Comparison of ENCODE assay signal across 8 mouse cellular contexts in the genomic region with DNA sequence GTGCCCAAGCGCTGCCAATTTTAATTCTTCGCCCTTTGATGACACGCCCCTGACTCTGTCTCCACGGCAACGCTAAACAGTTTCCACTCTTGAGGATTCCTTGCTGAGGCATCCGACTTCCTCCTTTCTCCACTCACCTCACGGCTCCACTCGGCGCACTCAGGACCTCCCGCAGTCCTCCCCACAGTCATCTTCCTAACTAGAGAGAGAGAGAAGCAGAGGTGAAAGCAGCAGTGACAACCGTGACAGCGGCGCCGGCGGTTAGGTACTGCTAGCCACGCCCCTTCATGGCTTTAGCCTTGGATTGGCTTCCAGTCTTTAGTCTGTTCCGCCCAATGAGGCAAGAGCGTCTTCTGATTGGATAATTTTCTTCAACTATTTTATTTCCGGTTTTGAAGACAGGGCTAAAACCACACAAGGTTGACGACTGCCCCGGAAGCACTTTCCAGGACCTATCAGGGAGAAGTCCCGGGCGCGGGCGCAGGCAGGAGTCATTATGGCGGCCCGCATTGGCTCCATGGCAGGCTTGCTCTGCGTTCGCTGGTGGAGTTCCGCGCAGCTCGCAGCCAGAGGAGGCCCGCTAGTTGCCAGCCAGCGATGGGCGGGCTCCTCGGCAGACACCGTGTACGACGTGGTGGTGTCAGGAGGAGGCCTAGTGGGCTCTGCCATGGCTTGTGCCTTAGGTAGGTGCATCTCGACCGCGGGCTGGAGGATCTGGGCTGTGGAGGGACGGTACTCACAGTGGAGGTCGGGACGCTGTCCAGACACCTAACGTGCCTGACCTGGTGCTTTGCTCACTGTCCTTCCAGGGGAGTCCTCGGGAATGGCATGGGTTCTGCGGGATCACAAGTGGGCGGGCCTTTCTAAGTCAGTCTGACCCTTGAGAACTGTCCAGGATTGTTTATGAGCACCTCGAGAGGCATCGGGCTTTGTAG. TPM values are rescaled to one million over a fixed set of nuclear protein-coding genes. Genes with fewer than 3 reads are reported as not detected.
DNase-seq lines count a peak whose midpoint lies in the region; ATAC-seq and TF ChIP-seq lines count a peak whose summit lies in the region.

A gene (plus strand): TSS at position 103 of the 935 bp plus-strand sequence.
A gene (minus strand): TSS at position 279 of the 935 bp plus-strand sequence.

- peak within 1 kb of the TSS; percentile 84 for H3K9ac ChIP-seq in hindbrain, postnatal 0 days (replicated peaks; ENCODE audit: low read length)

- peak within 1 kb of the TSS; percentile 91 for H3K4me2 ChIP-seq in hindbrain, postnatal 0 days (ENCODE audit: low read depth, low read length)

- peak; percentile 93 for ATAC-seq in common myeloid progenitor, adult 5-6 weeks (replicated peaks; ENCODE audit: low read depth, poor library complexity, severe bottlenecking)
- peak; percentile 100 for ATAC-seq in hindbrain, postnatal 0 days
- peak; percentile 95 for ATAC-seq in megakaryocyte, adult 5-6 weeks (ENCODE audit: poor library complexity, severe bottlenecking)

- H3K9me3 ChIP-seq in hindbrain, postnatal 0 days (ENCODE audit: low read length) = no peaks in the 10 kb centered on the region

- intact Hi-C loops in gastrocnemius, adult 2 months (cut with DNase I) = no loop called here
- intact Hi-C loops in left cerebral cortex, adult 2 months (cut with DNase I) = no loop called here

- peak within 1 kb of the TSS; percentile 92 for H3K4me3 ChIP-seq in gastrocnemius, adult 2 months
- H3K4me3 ChIP-seq in hindbrain, postnatal 0 days (ENCODE audit: low read length) = peak within 1 kb of the TSS; percentile 98
- peak within 1 kb of the TSS; percentile 90 for H3K4me3 ChIP-seq in left cerebral cortex, adult 2 months

- 0 out of 2 replicates have a peak, but pooled peaks cover 3% of the 10 kb centered on the region for H3K36me3 ChIP-seq in hindbrain, postnatal 0 days (ENCODE audit: insufficient read depth, low read length)

- no peaks in the 10 kb centered on the region for H3K27me3 ChIP-seq in hindbrain, postnatal 0 days (ENCODE audit: insufficient read depth, low read length)

- under 1% methylated on average over 51 of the region's 51 CpGs for WGBS in hindbrain, postnatal 0 days

- TF ChIP-seq CTCF in gastrocnemius, adult 2 months (IDR thresholded peaks at IDR 0.05) = no peak; the same call in 1 of the 2 replicates
- no peak; the same call in none of the 2 replicates for TF ChIP-seq CTCF in hindbrain, postnatal 0 days (IDR thresholded peaks at IDR 0.05; ENCODE audit: low read depth)
- TF ChIP-seq CTCF in left cerebral cortex, adult 2 months (IDR thresholded peaks at IDR 0.05) = no peak

- H3K27ac ChIP-seq in gastrocnemius, adult 2 months = peak within 1 kb of the TSS; percentile 89
- peak within 1 kb of the TSS; percentile 68 for H3K27ac ChIP-seq in hindbrain, postnatal 0 days
- H3K27ac ChIP-seq in left cerebral cortex, adult 2 months = peak within 1 kb of the TSS; percentile 81

- H3K4me1 ChIP-seq in hindbrain, postnatal 0 days (ENCODE audit: insufficient read depth, low read length) = peaks cover 8% of the 10 kb centered on the region; the same call in 1 of the 2 replicates

- DNase-seq in ZHBTc4 (ENCODE audit: low read depth, low spot score) = peak; percentile 98
- peak; percentile 97 for DNase-seq in gastrocnemius, adult 2 months
- DNase-seq in hindbrain, postnatal 0 days (ENCODE audit: low spot score) = peak; percentile 99
- DNase-seq in left cerebral cortex, adult 2 months (ENCODE audit: extremely low spot score in 1 of 2, low spot score in 2 of 2) = peak; percentile 91 to 94
- DNase-seq in right cerebral cortex, adult 2 months (ENCODE audit: low spot score in 2 of 2) = peak; percentile 98
- peak; percentile 96 for DNase-seq in urinary bladder, postnatal 14 days (ENCODE audit: low spot score)

RNA-seq across cellular contexts. Expression of the first gene that starts in this region (rescaled TPM):
- total RNA-seq in common myeloid progenitor, adult 5-6 weeks (2017) = 12.7 and 17.5 TPM in 2 replicates
- total RNA-seq in gastrocnemius, adult 2 months (2021) = 10 to 100 TPM; 20.0 to 31.0 TPM
- 67.9 and 80.2 TPM in 2 replicates for total RNA-seq in hindbrain, postnatal 0 days (2014; rRNA removed)
- 39.7 and 40.8 TPM in 2 replicates for polyA plus RNA-seq in hindbrain, postnatal 0 days (2015; fragmentation: Nextera tagmentation; extraction: Ambion mirVana)
- 10 to 100 TPM; 27.6 to 30.7 TPM for total RNA-seq in left cerebral cortex, adult 2 months (2021)
- 10.1 and 10.4 TPM in 2 replicates for total RNA-seq in megakaryocyte, adult 5-6 weeks (2015)
- 5.7 and 7.9 TPM in 2 replicates for total RNA-seq in megakaryocyte, adult 5-6 weeks (2017)

RNA-seq across cellular contexts. Expression of the second gene that starts in this region (rescaled TPM):
- 1.8 and 2.2 TPM in 2 replicates for total RNA-seq in common myeloid progenitor, adult 5-6 weeks (2017)
- 1 to 10 TPM in 1 of 2 experiments, under 1 TPM in 1; 0.82 to 1.3 TPM for total RNA-seq in gastrocnemius, adult 2 months (2021)
- total RNA-seq in hindbrain, postnatal 0 days (2014; rRNA removed) = 7.1 and 9.7 TPM in 2 replicates
- 9.8 and 10.2 TPM in 2 replicates for polyA plus RNA-seq in hindbrain, postnatal 0 days (2015; fragmentation: Nextera tagmentation; extraction: Ambion mirVana)
- total RNA-seq in left cerebral cortex, adult 2 months (2021) = 10 to 100 TPM; 10.3 to 12.8 TPM
- total RNA-seq in megakaryocyte, adult 5-6 weeks (2015) = 0.48 and 0.58 TPM in 2 replicates
- total RNA-seq in megakaryocyte, adult 5-6 weeks (2017) = 0.40 and 1.1 TPM in 2 replicates

Comparison
In these comparisons a context has a peak if more than half of its experiments do, and no peak if none do; other contexts are left out.
1. Peak in every context shown above with its lines: DNase-seq, ATAC-seq, H3K4me3 ChIP-seq and H3K27ac ChIP-seq.